Mouse (Mus musculus) bone marrow macrophage, adult 2 months (primary cell): ENCODE measurements around the gene Gjb3.

Source experiments
- CTCF ChIP-seq: IDR thresholded peaks from 2 replicates; pipeline ENCODE4 v1.5.1; 2012; ENCODE audit warnings: low read depth, mild to moderate bottlenecking, low read length, moderate library complexity
- POLR2A ChIP-seq: IDR thresholded peaks from 2 replicates; pipeline ENCODE4 v1.6.1; 2012; ENCODE audit warnings: mild to moderate bottlenecking, low read depth, low read length, borderline replicate concordance

DNA sequence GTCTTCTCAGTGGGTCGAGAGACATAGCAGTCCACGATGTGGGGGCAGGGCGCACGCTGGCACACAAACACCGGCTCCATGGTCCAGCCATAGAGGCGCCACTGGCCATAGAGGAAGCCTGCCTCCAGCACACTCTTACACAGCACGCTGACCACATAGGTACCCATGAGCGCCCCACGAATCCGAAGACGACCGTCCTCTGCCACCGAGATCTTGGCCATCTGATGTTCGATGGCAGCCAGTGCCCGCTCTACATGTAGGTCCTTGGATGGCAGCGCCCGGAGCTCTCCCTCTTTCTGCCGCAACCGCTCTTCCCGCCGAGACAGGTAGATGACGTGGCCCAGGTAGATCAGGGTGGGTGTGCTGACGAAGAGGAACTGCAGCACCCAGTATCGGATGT lies 18.3 kb downstream of the Gjb3 start:
- no peak for TF ChIP-seq POLR2A
- TF ChIP-seq CTCF = no peak
